Mouse (Mus musculus) kidney, adult 9 months (tissue): ENCODE results near the gene Olfr177.

Experiments used
- DNase-seq: peaks from one replicate; pipeline ENCODE4 v3.0.0; 2022

Gene Olfr177

DNA sequence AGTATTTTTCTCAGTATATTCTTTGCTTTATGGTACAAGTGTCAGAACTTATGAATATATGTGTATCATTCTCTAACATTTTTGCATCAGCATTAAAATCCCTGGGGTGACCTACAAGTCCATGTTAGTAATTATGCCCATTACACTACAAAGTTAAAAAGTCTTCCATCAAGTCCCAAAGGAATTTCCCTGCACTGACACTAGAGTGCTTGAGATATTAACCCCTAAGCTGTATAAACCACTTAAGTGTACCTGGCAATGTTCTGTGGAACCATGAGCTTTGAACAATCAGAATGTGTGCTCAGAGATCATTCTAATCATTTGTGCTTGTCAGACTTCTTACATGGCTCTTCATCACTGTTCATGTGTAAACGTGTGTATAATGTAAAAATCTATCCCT lies at the start of gene Olfr177:
Olfr177 (minus strand) TSS at position 101 of the 400 bp plus-strand sequence.
- DNase-seq: no peak

DNA sequence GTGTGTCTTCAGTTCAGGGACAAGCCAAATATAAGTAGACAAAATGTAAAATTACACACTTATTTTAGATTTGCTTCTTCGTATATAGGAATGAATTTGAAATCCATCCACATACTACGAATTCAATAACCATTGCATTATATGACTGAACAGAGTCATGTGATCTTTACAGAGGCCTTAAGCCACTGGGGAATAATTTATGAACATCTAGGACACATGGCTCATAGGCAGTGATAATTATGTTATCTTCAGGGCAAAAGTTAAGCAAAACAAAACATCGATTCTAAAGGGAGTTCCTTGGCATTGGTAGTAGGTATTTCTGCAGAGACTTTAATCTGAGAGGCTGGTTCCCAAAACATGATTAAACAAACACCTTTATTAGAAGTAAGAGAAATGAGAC lies 17.4 kb upstream of the Olfr177 start, which contains the start of gene Olfr178:
Olfr178 (minus strand) TSS at position 101 of the 400 bp plus-strand sequence.
- DNase-seq: no peak

DNA sequence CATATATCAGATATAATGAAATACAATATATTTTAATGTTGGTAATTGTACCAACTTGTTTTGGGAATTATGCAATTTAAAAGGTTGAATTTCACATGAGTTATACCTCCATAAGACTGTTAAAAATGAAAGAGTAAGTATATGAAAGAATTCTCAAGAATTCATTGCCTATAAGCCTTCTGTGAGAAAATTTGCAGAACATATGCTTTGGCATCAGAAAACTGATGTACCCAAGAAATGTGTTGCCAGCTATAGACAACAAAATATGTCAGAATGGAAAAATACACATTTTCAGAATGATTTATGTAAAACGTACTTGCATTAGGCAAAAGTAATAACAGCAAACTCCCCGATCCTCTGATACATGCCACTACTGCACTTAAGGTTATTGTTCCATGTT lies 9.8 kb upstream of the Olfr177 start:
- no peak for DNase-seq

DNA sequence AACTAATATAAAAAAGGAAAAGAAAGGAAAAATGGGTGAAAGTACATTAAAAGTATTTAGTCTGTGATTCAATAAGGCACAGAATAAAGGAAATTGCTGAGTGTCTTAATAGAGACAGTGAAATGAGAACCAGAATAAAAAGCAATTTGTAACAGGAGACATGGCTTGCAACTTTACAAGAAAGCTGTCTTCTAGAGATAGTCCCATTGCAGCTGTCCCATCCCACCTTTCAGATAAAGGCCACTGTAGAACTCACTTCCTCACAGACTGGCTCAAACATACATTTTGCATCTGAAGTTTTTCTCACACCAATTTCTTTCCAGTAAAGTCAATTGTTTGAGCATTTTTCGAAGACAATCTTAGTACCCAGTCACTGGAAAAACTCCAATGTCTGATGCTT lies 13.1 kb downstream of the Olfr177 start:
- DNase-seq: no peak

DNA sequence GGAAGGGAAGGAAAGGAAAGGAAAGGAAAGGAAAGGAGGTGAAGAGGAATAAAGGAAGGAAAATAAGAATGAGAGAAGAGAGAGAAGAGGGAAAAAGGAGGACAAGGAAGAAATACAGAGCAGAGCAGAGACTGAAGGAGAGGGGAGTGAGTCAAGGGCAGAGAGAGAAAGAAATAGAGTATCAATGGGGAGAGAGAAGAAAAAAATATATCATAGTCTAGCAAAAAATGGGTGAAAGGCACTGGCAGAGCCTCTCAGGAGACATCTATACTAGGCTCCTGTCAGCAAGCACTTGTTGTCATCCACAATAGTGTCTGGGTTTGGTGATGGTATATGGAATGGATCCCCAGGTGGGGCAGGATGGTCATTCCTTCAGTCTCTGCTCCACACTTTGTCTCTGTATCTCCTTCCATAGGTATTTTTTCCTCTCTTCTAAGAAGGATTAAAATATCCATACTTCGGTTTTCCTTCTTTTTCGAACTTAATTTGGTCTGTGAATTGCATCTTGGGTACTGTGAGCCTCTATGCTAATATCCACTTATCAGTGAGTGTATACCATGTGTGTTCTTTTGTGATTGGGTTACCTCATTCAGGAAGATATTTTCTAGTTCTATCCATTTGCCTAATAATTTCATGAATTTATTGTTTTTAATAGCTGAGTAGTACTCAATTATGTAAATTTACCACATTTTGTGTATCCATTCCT lies 14.4 kb downstream of the Olfr177 start:
- no peak for DNase-seq

DNA sequence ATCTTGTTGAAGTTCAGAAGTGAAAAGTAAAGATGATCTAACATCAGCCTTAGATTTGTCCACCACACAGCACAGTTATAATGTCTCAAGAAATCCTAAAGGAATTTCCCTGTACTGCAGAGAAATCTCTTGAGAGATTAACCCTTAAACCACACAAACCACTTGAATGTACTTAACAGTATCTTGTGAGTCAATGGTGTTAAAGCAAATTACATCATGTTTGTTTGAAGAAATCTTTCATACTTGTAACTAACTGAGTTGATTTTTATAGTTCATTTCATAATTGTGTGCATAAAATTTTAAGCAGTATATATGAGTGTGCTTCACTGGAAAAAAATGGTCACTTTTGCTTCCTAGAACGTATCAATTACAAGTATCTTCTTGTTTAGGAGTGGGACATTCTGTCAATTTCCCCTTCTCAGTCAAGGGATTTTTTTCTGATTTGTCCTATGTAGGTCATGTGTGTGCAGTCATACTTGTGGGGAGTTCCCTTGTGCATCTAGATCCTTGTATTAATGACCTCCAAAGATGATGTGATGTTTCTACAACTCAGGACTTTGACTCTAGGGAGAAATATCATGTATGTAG lies 47.7 kb downstream of the Olfr177 start, which contains the start of gene Olfr175-ps1:
Olfr175-ps1 (minus strand) TSS at position 51 of the 588 bp plus-strand sequence.
- no peak for DNase-seq
